Mouse (Mus musculus) limb, embryonic 11.5 days (tissue): Measurements from ENCODE around the gene Them4. TPM values are rescaled to one million over a fixed set of nuclear protein-coding genes. Genes with fewer than 3 reads are reported as not detected.

Experiments
- ATAC-seq: fragments of 200-750 bp; cut with Nextera tagmentation; 2 replicates; pipeline ENCODE4 v1.8.0; 2017; ENCODE audit warnings: low read depth; ENCODE audit not compliant: insufficient number of reproducible peaks, low FRiP score, low TSS enrichment
- DNase-seq: peaks from one replicate; pipeline ENCODE4 v3.0.0-alpha.2; 2015; ENCODE audit warnings: low spot score
- H3K27ac ChIP-seq: fragments of 300-500 bp; sonication (generic); replicated peaks from 2 replicates; pipeline ENCODE4 v1.5.1; 2014; ENCODE audit warnings: low read depth, mild to moderate bottlenecking, low read length
- H3K27me3 ChIP-seq: fragments of 300-500 bp; sonication (generic); 2 replicates; pipeline ENCODE4 v1.6.1; 2014; ENCODE audit warnings: mild to moderate bottlenecking, low read length, mixed read lengths; ENCODE audit not compliant: control insufficient read depth, insufficient read depth
- H3K36me3 ChIP-seq: fragments of 300-500 bp; sonication (generic); 2 replicates; pipeline ENCODE4 v1.6.1; 2014; ENCODE audit warnings: mild to moderate bottlenecking, low read length, moderate library complexity, mixed read lengths; ENCODE audit not compliant: control insufficient read depth, insufficient read depth
- H3K4me1 ChIP-seq: fragments of 300-500 bp; sonication (generic); 2 replicates; pipeline ENCODE4 v1.6.1; 2014; ENCODE audit warnings: low read length, mixed read lengths; ENCODE audit not compliant: control insufficient read depth, insufficient read depth
- H3K4me2 ChIP-seq: fragments of 300-500 bp; sonication (generic); 2 replicates; pipeline ENCODE4 v1.6.1; 2014; ENCODE audit warnings: low read depth, mild to moderate bottlenecking, moderate library complexity; ENCODE audit not compliant: severe bottlenecking
- H3K4me3 ChIP-seq: fragments of 300-500 bp; sonication (generic); 2 replicates; pipeline ENCODE4 v1.5.1; 2014; ENCODE audit warnings: low read depth, low read length
- H3K9ac ChIP-seq: fragments of 300-500 bp; sonication (generic); 2 replicates; pipeline ENCODE4 v1.6.1; 2014; ENCODE audit warnings: mild to moderate bottlenecking, low read length
- H3K9me3 ChIP-seq: fragments of 300-500 bp; sonication (generic); 2 replicates; pipeline ENCODE4 v1.6.1; 2016; ENCODE audit warnings: low read length; ENCODE audit not compliant: control insufficient read depth
- WGBS: fragments of 180-500 bp; shearing (Covaris S2); extraction: QIAGEN DNeasy Blood & Tissue Kit; methylation state at CpG from one replicate; pipeline ENCODE4 v1.1.7; 2014; 5-methylcytosine and 5-hydroxymethylcytosine counted together
- polyA plus RNA-seq: library from polyadenylated mRNA; unstranded; fragments of >200 nt; fragmentation: Nextera tagmentation; extraction: Ambion mirVana; gene quantifications from 2 replicates; pipeline ENCODE4 v1.2.1, GENCODE M21; 2014

Them4 gene
- polyA plus RNA-seq, 1 experiment from 2014 or later = 8.1 TPM

DNA sequence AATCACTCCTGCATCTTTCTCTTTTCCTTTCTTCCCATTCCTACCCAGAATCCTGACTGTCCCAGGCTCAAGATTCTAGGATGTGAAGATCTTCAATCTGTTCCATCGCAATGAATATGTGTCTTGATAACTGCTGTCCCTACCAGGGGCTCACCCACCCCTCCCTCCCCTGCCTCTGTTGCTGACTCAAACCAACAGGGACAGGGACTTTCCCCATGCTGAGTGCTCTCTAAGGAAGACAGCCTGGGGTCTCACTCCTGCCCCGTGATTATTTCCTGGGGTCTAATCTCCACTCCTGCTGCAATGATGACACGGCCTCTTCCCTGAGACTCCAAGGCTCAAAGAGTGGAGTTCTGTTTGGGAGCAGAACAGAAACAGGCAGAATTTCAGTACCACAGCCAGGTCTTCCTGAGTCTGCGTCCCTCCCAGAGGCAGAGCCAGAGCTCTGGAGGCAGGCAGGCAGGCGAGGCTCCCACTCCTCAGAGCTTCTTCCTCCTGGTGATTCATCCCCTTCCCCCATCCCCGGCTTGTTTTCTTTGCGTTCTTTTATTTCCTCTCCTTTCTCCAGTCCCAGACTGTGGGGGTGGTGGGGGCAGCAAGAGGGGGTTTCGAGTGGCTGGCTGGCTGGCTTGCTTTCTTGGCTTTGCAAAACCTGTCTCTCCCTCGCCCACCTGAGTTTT, 70.1 kb downstream of the Them4 start:
- no peak for ATAC-seq
- H3K27ac ChIP-seq = no peak overlapping the region
- H3K4me1 ChIP-seq = 0 out of 2 replicates have a peak, but pooled peaks cover 3% of the 10 kb centered on the region
- H3K9me3 ChIP-seq = no peaks in the 10 kb centered on the region
- no peaks in the 10 kb centered on the region for H3K27me3 ChIP-seq
- no peak overlapping the region for H3K9ac ChIP-seq
- WGBS = 24% methylated on average over 9 of the region's 9 CpGs
- no peak overlapping the region for H3K4me3 ChIP-seq
- no peak overlapping the region for H3K4me2 ChIP-seq
- no peaks in the 10 kb centered on the region for H3K36me3 ChIP-seq
- no peak for DNase-seq

Other genes starting within 250 kb of the Them4 start
- gene Gm10697, start 237.4 kb upstream of the Them4 start, polyA plus RNA-seq = not detected in 2 replicates
- not detected in 2 replicates for gene Gm10696, start 131.9 kb upstream of the Them4 start, polyA plus RNA-seq
- not detected in 2 replicates for gene Gm5286, start 113.4 kb upstream of the Them4 start, polyA plus RNA-seq
- gene Gm4778, start 46.1 kb upstream of the Them4 start, polyA plus RNA-seq = not detected in 2 replicates
- not detected in 2 replicates for gene Them5, start 32.0 kb downstream of the Them4 start, polyA plus RNA-seq
- 1.0 and 1.2 TPM in 2 replicates for gene C2cd4d, start 52.3 kb downstream of the Them4 start, polyA plus RNA-seq
- gene Rorc, start 62.7 kb downstream of the Them4 start, polyA plus RNA-seq = 0.44 and 0.85 TPM in 2 replicates
- not detected in 2 replicates for gene Lingo4, start 88.4 kb downstream of the Them4 start, polyA plus RNA-seq
- gene Tdrkh, start 103.2 kb downstream of the Them4 start, polyA plus RNA-seq = 8.5 and 8.7 TPM in 2 replicates
- gene Mrpl9, start 133.2 kb downstream of the Them4 start, polyA plus RNA-seq = 68.0 and 75.2 TPM in 2 replicates
- 0.31 and 0.36 TPM in 2 replicates for gene Oaz3, start 133.8 kb downstream of the Them4 start, polyA plus RNA-seq
- gene Celf3, start 168.2 kb downstream of the Them4 start, polyA plus RNA-seq = 0.68 and 0.88 TPM in 2 replicates
- gene Riiad1, start 170.3 kb downstream of the Them4 start, polyA plus RNA-seq = 1.0 and 1.6 TPM in 2 replicates